Mouse (Mus musculus): ENCODE measurements around the gene Nudt16. TPM values are rescaled to one million over a fixed set of nuclear protein-coding genes. Genes with fewer than 3 reads are reported as not detected.

The Nudt16 gene
- polyA plus RNA-seq, 1 experiment from 2014 or later, result 24.1 TPM

Other genes starting within 250 kb of the Nudt16 start
- gene Mrpl3, start 78.6 kb downstream of the Nudt16 start, polyA plus RNA-seq (2015; fragmentation: Nextera tagmentation; extraction: Ambion mirVana), result 90.1 and 93.2 TPM in 2 replicates
- not detected in 2 replicates for gene 1700080E11Rik, start 13.3 kb upstream of the Nudt16 start, polyA plus RNA-seq (2015; fragmentation: Nextera tagmentation; extraction: Ambion mirVana)

Data from hindbrain, embryonic 15.5 days (tissue).